Mouse (Mus musculus) intestine, postnatal 0 days (tissue): ENCODE data around the gene Sec22a. TPM values are rescaled to one million over a fixed set of nuclear protein-coding genes. Genes with fewer than 3 reads are reported as not detected.

Experiments
- ATAC-seq: fragments of 200-750 bp; cut with Nextera tagmentation; 2 replicates; pipeline ENCODE4 v1.8.0; 2017; ENCODE audit warnings: mild to moderate bottlenecking, moderate TSS enrichment, moderate library complexity
- H3K27ac ChIP-seq: fragments of 300-500 bp; sonication (generic); 2 replicates; pipeline ENCODE4 v1.5.1; 2014; ENCODE audit warnings: mild to moderate bottlenecking, low read depth, low read length, moderate library complexity
- H3K27me3 ChIP-seq: fragments of 300-500 bp; sonication (generic); replicated peaks from 2 replicates; pipeline ENCODE4 v1.6.1; 2014; ENCODE audit warnings: low read length, mixed read lengths; ENCODE audit not compliant: control insufficient read depth, insufficient read depth
- H3K36me3 ChIP-seq: fragments of 300-500 bp; sonication (generic); 2 replicates; pipeline ENCODE4 v1.6.1; 2014; ENCODE audit warnings: mild to moderate bottlenecking, moderate library complexity; ENCODE audit not compliant: control insufficient read depth, insufficient read depth
- H3K4me1 ChIP-seq: fragments of 300-500 bp; sonication (generic); replicated peaks from 2 replicates; pipeline ENCODE4 v1.6.1; 2014; ENCODE audit warnings: antibody characterized with exemption, low read length, mixed read lengths; ENCODE audit not compliant: control insufficient read depth, insufficient read depth
- H3K4me2 ChIP-seq: fragments of 300-500 bp; sonication (generic); replicated peaks from 2 replicates; pipeline ENCODE4 v1.6.1; 2014; ENCODE audit warnings: low read depth, mild to moderate bottlenecking, moderate library complexity
- H3K4me3 ChIP-seq: fragments of 300-500 bp; sonication (generic); 2 replicates; pipeline ENCODE4 v1.5.1; 2014; ENCODE audit warnings: low read depth, low read length
- H3K9ac ChIP-seq: fragments of 300-500 bp; sonication (generic); 2 replicates; pipeline ENCODE4 v1.6.1; 2014; ENCODE audit warnings: mild to moderate bottlenecking, low read depth, low read length
- H3K9me3 ChIP-seq: fragments of 300-500 bp; sonication (generic); 2 replicates; pipeline ENCODE4 v1.6.1; 2016; ENCODE audit warnings: mixed run types; ENCODE audit not compliant: control insufficient read depth
- CTCF ChIP-seq: sonication (generic); IDR thresholded peaks from 2 replicates; pipeline ENCODE4 v1.5.1; 2016; ENCODE audit warnings: low read depth, mild to moderate bottlenecking, control low read depth, antibody characterized with exemption, moderate library complexity
- whole genome bisulfite sequencing: fragments of 180-500 bp; shearing (Covaris S2); extraction: QIAGEN DNeasy Blood & Tissue Kit; methylation state at CpG from one replicate; pipeline ENCODE4 v1.1.7; 2014; 5-methylcytosine and 5-hydroxymethylcytosine counted together
- polyA plus RNA-seq: library from polyadenylated mRNA; unstranded; fragments of >200 nt; fragmentation: Nextera tagmentation; extraction: Ambion mirVana; gene quantifications from 2 replicates; pipeline ENCODE4 v1.2.1, GENCODE M21; 2015

Sec22a gene
- polyA plus RNA-seq, 1 experiment from 2014 or later: 58.1 TPM

GRCm38 (mm10) chr16:35362221-35362620, 1.5 kb downstream of the Sec22a start:
- Histone ChIP-seq H3K4me2 (peak overlapping the region; percentile 97), H3K27ac (no peak overlapping the region), H3K27me3 (no peaks in the 10 kb centered on the region), H3K36me3 (peaks cover 10% of the 10 kb centered on the region; the same call in 1 of the 2 replicates), H3K9me3 (no peaks in the 10 kb centered on the region), H3K4me3 (peak overlapping the region; percentile 92; the same call in 1 of the 2 replicates), H3K4me1 (peaks cover 2% of the 10 kb centered on the region; the same call in 1 of the 2 replicates), H3K9ac (no peak overlapping the region)
- WGBS: 88% methylated on average over 2 of the region's 2 CpGs
- TF ChIP-seq CTCF: peak; percentile 56
- ATAC-seq: no peak

DNA sequence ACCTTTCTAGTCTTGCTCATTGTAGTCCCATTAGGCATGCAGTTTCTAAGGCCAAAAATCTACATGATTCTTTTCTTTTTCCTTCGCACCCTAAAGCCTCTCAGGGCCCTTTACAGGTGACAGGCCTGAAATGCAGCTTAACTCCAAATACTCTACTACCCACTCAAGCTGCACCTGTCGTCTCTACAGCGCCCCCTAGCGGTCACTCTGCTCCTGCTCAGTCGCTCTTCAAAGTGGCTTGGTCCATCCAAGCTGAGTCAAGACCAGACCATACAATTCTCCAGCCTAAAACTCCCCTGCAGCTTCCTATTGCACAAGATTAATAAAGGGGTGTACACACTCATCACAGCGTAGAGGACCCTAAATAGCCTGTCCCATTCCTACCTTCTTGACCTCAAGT, 3.1 kb downstream of the Sec22a start:
- no peak for ATAC-seq
- TF ChIP-seq CTCF: peak; percentile 87
- Histone ChIP-seq H3K4me2 (no peak overlapping the region), H3K9me3 (no peaks in the 10 kb centered on the region), H3K36me3 (peaks cover 10% of the 10 kb centered on the region; the same call in 1 of the 2 replicates), H3K9ac (no peak overlapping the region), H3K4me1 (peaks cover 2% of the 10 kb centered on the region; the same call in 1 of the 2 replicates), H3K27me3 (no peaks in the 10 kb centered on the region), H3K27ac (no peak overlapping the region), H3K4me3 (no peak overlapping the region)
- 33% methylated on average over 6 of the region's 6 CpGs for WGBS

DNA sequence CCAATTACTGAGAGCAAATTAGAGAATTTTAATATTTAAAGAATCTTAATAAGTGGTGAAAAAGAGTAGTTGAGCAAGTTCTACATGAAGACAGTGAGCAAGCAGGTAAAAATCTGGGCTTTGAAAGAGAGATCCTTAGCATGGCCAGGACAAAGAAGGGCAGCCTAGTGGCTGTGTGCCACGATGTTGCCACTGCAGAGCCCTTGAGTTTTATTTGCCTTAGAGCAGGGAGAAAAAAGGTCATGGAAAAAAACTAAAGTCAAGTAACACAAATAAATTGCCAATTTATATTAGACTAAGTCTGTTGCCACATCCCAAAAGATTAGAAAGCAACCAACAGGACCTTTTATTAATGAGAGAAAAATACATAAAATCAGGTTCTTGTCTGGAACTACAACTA, 6.3 kb downstream of the Sec22a start:
- no peak overlapping the region for H3K27ac ChIP-seq
- no peaks in the 10 kb centered on the region for H3K4me1 ChIP-seq
- 89% methylated on average over 1 of the region's 1 CpGs for WGBS
- TF ChIP-seq CTCF: no peak
- no peak overlapping the region for H3K4me3 ChIP-seq
- no peak overlapping the region for H3K4me2 ChIP-seq
- H3K9me3 ChIP-seq: no peaks in the 10 kb centered on the region
- peaks cover 10% of the 10 kb centered on the region; the same call in 1 of the 2 replicates for H3K36me3 ChIP-seq
- ATAC-seq: no peak
- no peaks in the 10 kb centered on the region for H3K27me3 ChIP-seq
- H3K9ac ChIP-seq: no peak overlapping the region

GRCm38 (mm10) chr16:35330451-35330850, 33.3 kb downstream of the Sec22a start:
- Histone ChIP-seq H3K4me2 (no peak overlapping the region), H3K36me3 (peaks cover 15% of the 10 kb centered on the region), H3K9ac (no peak overlapping the region), H3K27me3 (no peaks in the 10 kb centered on the region), H3K9me3 (no peaks in the 10 kb centered on the region), H3K27ac (no peak overlapping the region), H3K4me1 (no peaks in the 10 kb centered on the region), H3K4me3 (no peak overlapping the region)
- TF ChIP-seq CTCF: no peak
- WGBS: 94% methylated on average over 1 of the region's 1 CpGs
- ATAC-seq: no peak

DNA sequence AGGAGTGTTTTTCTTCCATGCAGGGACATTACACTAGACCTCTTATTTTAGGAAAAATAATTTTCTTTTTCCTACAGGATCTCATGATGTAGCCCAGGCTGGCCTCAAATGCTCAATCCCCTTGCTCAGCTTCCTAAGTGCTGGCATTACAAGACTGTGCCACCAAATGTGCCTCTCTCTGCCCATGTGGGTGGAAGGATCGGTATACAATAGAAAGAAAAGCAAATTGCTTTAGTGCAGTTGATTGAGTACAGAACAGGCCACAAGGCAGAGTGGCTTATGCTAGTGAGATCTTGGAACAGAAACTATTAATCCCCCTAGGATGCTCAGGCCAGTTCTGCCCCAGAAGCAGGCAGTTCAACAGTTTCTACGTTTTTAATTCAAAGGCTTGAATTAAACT, 43.9 kb downstream of the Sec22a start:
- Histone ChIP-seq H3K9me3 (no peaks in the 10 kb centered on the region), H3K27ac (no peak overlapping the region), H3K4me1 (no peaks in the 10 kb centered on the region), H3K4me3 (no peak overlapping the region), H3K4me2 (no peak overlapping the region), H3K27me3 (no peaks in the 10 kb centered on the region), H3K36me3 (0 out of 2 replicates have a peak, but pooled peaks cover 4% of the 10 kb centered on the region), H3K9ac (no peak overlapping the region)
- WGBS: 88% methylated on average over 2 of the region's 2 CpGs
- TF ChIP-seq CTCF: no peak
- ATAC-seq: no peak

DNA sequence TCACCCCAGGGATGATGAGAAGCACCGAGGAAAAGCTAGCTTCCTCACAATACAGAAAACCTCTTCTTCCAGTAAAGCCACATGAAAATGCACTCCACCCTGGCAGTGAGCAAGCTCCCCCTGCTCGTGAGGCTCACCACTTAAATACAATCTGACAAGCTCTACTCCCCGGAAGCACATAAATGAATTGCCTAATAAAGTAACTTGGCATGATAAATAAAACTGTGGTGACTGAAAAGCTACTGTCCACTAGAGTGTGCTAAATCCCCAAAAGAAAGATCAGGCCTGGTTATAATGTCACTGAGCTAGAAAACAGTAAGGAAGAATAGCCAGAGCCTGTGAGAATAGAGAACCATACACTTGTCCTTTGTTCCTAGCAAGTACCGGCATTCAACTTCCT, 44.4 kb downstream of the Sec22a start:
- WGBS: 28% methylated on average over 4 of the region's 4 CpGs
- Histone ChIP-seq H3K4me3 (no peak overlapping the region), H3K9ac (no peak overlapping the region), H3K4me1 (no peaks in the 10 kb centered on the region), H3K4me2 (no peak overlapping the region), H3K9me3 (no peaks in the 10 kb centered on the region), H3K27ac (no peak overlapping the region), H3K27me3 (no peaks in the 10 kb centered on the region), H3K36me3 (0 out of 2 replicates have a peak, but pooled peaks cover 4% of the 10 kb centered on the region)
- ATAC-seq: 0 out of 2 replicates have a peak, but pooled peaks have one; percentile 6
- peak; percentile 83 for TF ChIP-seq CTCF

- WGBS: 66% methylated on average over 6 of the region's 6 CpGs
- Histone ChIP-seq H3K27me3 (no peaks in the 10 kb centered on the region), H3K36me3 (peaks cover 10% of the 10 kb centered on the region; the same call in 1 of the 2 replicates), H3K4me1 (no peaks in the 10 kb centered on the region), H3K27ac (no peak overlapping the region), H3K4me2 (no peak overlapping the region), H3K9me3 (no peaks in the 10 kb centered on the region), H3K4me3 (no peak overlapping the region), H3K9ac (no peak overlapping the region)
- no peak for TF ChIP-seq CTCF
- no peak for ATAC-seq
These were observed 45.3 kb downstream of the Sec22a start for GRCm38 (mm10) chr16:35318397-35318796.
